Mouse (Mus musculus) brain, adult 2 months (tissue): ENCODE measurements around the gene Specc1l.
"Not testable (repeated sequence)": the region's sequence is repeated elsewhere in the genome, so short reads cannot be mapped to it uniquely, and the experiment has no call there.

Experiments
- DNase-seq: peaks from one replicate; pipeline ENCODE4 v3.0.0; 2011; ENCODE audit warnings: low read depth, low spot score

Gene Specc1l

GRCm38 (mm10) chr10:75316872-75316907 lies 104.8 kb downstream of the Specc1l start, which contains the start of gene Adora2a:
Gene Adora2a (plus strand): TSS chr10:75316877.
- DNase-seq, result no peak

GRCm38 (mm10) chr10:75316908-75317761 lies 105.3 kb downstream of the Specc1l start:
- peak; percentile 27 for DNase-seq

GRCm38 (mm10) chr10:75318206-75318605 lies 106.3 kb downstream of the Specc1l start:
- DNase-seq, result no peak

GRCm38 (mm10) chr10:75320321-75320720 lies 108.4 kb downstream of the Specc1l start:
- DNase-seq, result no peak

GRCm38 (mm10) chr10:75322966-75323365 lies 111.1 kb downstream of the Specc1l start:
- no peak for DNase-seq

GRCm38 (mm10) chr10:75323986-75324385 lies 112.1 kb downstream of the Specc1l start:
- no peak for DNase-seq

- DNase-seq, result no peak
Observed at GRCm38 (mm10) chr10:75324391-75324790, 112.5 kb downstream of the Specc1l start.

GRCm38 (mm10) chr10:75325821-75326220 lies 113.9 kb downstream of the Specc1l start:
- no peak for DNase-seq

GRCm38 (mm10) chr10:75326553-75326952 lies 114.7 kb downstream of the Specc1l start:
- DNase-seq, result no peak

GRCm38 (mm10) chr10:75327081-75327480 lies 115.2 kb downstream of the Specc1l start:
- no peak for DNase-seq

- DNase-seq, result no peak
Observed at GRCm38 (mm10) chr10:75328201-75328704, 116.4 kb downstream of the Specc1l start.

- DNase-seq, result no peak
Observed at GRCm38 (mm10) chr10:75332268-75332667, 120.4 kb downstream of the Specc1l start.

- peak; percentile 24 for DNase-seq
Observed at GRCm38 (mm10) chr10:75333176-75333776, 121.4 kb downstream of the Specc1l start.

- no peak for DNase-seq
Observed at GRCm38 (mm10) chr10:75334175-75334574, 122.3 kb downstream of the Specc1l start.

GRCm38 (mm10) chr10:75335075-75335474 lies 123.2 kb downstream of the Specc1l start:
- DNase-seq, result no peak

- DNase-seq, result no peak
Observed at GRCm38 (mm10) chr10:75337231-75337630, 125.4 kb downstream of the Specc1l start.

GRCm38 (mm10) chr10:75338852-75339251 lies 127.0 kb downstream of the Specc1l start:
- DNase-seq, result no peak

GRCm38 (mm10) chr10:75339377-75339776 lies 127.5 kb downstream of the Specc1l start:
- no peak for DNase-seq

- no peak for DNase-seq
Observed at GRCm38 (mm10) chr10:75341936-75342335, 130.1 kb downstream of the Specc1l start.

- not testable (repeated sequence) for DNase-seq
Observed at GRCm38 (mm10) chr10:75344563-75344962, 132.7 kb downstream of the Specc1l start.

GRCm38 (mm10) chr10:75345265-75345664 lies 133.4 kb downstream of the Specc1l start:
- peak; percentile 16 for DNase-seq

GRCm38 (mm10) chr10:75350564-75350963 lies 138.7 kb downstream of the Specc1l start:
- DNase-seq, result no peak

- no peak for DNase-seq
Observed at GRCm38 (mm10) chr10:75352541-75352940, 140.7 kb downstream of the Specc1l start.
